Mouse (Mus musculus) small intestine, adult 2 months (tissue): ENCODE data around the gene Klhl32. TPM values are rescaled to one million over a fixed set of nuclear protein-coding genes. Genes with fewer than 3 reads are reported as not detected.

ENCODE experiments used
- H3K27ac ChIP-seq: fragments of 200-500 bp; 2 replicates; pipeline ENCODE4 v1.5.1; 2012; ENCODE audit warnings: low read depth, low read length, control low read depth, inconsistent platforms; ENCODE audit not compliant: insufficient read depth
- H3K27me3 ChIP-seq: fragments of 200-500 bp; 2 replicates; pipeline ENCODE4 v1.6.1; 2012; ENCODE audit warnings: mild to moderate bottlenecking, moderate library complexity, low read length, inconsistent platforms; ENCODE audit not compliant: control insufficient read depth, insufficient read depth
- H3K36me3 ChIP-seq: fragments of 200-500 bp; 2 replicates; pipeline ENCODE4 v1.6.1; 2012; ENCODE audit warnings: mild to moderate bottlenecking, low read length, control low read depth, inconsistent platforms; ENCODE audit not compliant: control insufficient read depth, insufficient read depth
- H3K4me1 ChIP-seq: fragments of 200-500 bp; 2 replicates; pipeline ENCODE4 v1.6.1; 2012; ENCODE audit warnings: low read length, inconsistent platforms, mixed read lengths; ENCODE audit not compliant: control insufficient read depth, insufficient read depth, insufficient read length
- H3K4me3 ChIP-seq: fragments of 200-500 bp; 2 replicates; pipeline ENCODE4 v1.5.1; 2012; ENCODE audit warnings: low read depth, mild to moderate bottlenecking, control low read depth, inconsistent platforms, low read length, moderate library complexity
- CTCF ChIP-seq: fragments of 200-500 bp; IDR thresholded peaks from 2 replicates; pipeline ENCODE4 v1.5.1; 2012; ENCODE audit warnings: low read depth, mild to moderate bottlenecking, control low read depth, inconsistent platforms, low read length, moderate library complexity, mixed read lengths; ENCODE audit not compliant: insufficient replicate concordance, insufficient read length; ENCODE audit errors: extremely low read depth
- POLR2A ChIP-seq: fragments of 200-500 bp; IDR thresholded peaks from 2 replicates; pipeline ENCODE4 v1.6.1; 2012; ENCODE audit warnings: low read depth, mild to moderate bottlenecking, control low read depth, inconsistent platforms, low read length, moderate library complexity
- WGBS: fragments of 180-500 bp; shearing (Covaris S2); methylation state at CpG from one replicate; pipeline ENCODE4 v1.1.7; 2018; 5-methylcytosine and 5-hydroxymethylcytosine counted together
- polyA plus RNA-seq: library from polyadenylated mRNA; depleted of rRNA; stranded (reverse); fragments of >200 nt; gene quantifications from 2 replicates; pipeline ENCODE4 v1.2.3, GENCODE M21; 2012

Gene Klhl32
- polyA plus RNA-seq, 1 experiment: 0.52 TPM

- Histone ChIP-seq H3K27ac (no peak overlapping the region), H3K4me3 (no peak overlapping the region), H3K36me3 (no peaks in the 10 kb centered on the region; the same call in none of the 2 replicates), H3K4me1 (no peaks in the 10 kb centered on the region), H3K27me3 (no peaks in the 10 kb centered on the region)
- no peak for TF ChIP-seq CTCF
- no peak for TF ChIP-seq POLR2A
- 89% methylated on average over 2 of the region's 2 CpGs for WGBS
These were observed 241.4 kb downstream of the Klhl32 start for GRCm38 (mm10) chr4:24609564-24609963.

- Histone ChIP-seq H3K27me3 (no peaks in the 10 kb centered on the region), H3K27ac (no peak overlapping the region), H3K4me3 (no peak overlapping the region), H3K36me3 (peaks cover under 1% of the 10 kb centered on the region), H3K4me1 (no peaks in the 10 kb centered on the region)
- TF ChIP-seq CTCF (no peak), POLR2A (no peak)
- 82% methylated on average over 3 of the region's 3 CpGs for WGBS
These were observed 241.8 kb downstream of the Klhl32 start for GRCm38 (mm10) chr4:24609085-24609484.

GRCm38 (mm10) chr4:24601711-24602110 is 249.2 kb downstream of the Klhl32 start:
- no peak for TF ChIP-seq POLR2A
- no peak for TF ChIP-seq CTCF
- 93% methylated on average over 6 of the region's 6 CpGs for WGBS

GRCm38 (mm10) chr4:24598637-24599036 is 252.3 kb downstream of the Klhl32 start:
- no peak for TF ChIP-seq CTCF
- no peak for TF ChIP-seq POLR2A
- H3K4me3 ChIP-seq: no peak overlapping the region
- no peaks in the 10 kb centered on the region for H3K4me1 ChIP-seq
- WGBS: 73% methylated on average over 1 of the region's 1 CpGs
- no peaks in the 10 kb centered on the region for H3K27me3 ChIP-seq
- H3K36me3 ChIP-seq: peaks cover 10% of the 10 kb centered on the region; the same call in 1 of the 2 replicates
- H3K27ac ChIP-seq: no peak overlapping the region

More at GRCm38 (mm10) chr4:24601711-24602110, 249.2 kb downstream of the Klhl32 start:
- Histone ChIP-seq H3K4me3 (no peak overlapping the region), H3K4me1 (no peaks in the 10 kb centered on the region), H3K36me3 (peaks cover 13% of the 10 kb centered on the region), H3K27me3 (no peaks in the 10 kb centered on the region), H3K27ac (no peak overlapping the region)

- Histone ChIP-seq H3K4me3 (no peak overlapping the region), H3K27ac (no peak overlapping the region), H3K27me3 (no peaks in the 10 kb centered on the region), H3K4me1 (no peaks in the 10 kb centered on the region), H3K36me3 (peaks cover 7% of the 10 kb centered on the region; the same call in 1 of the 2 replicates)
- TF ChIP-seq POLR2A (no peak), CTCF (no peak)
- 79% methylated on average over 6 of the region's 6 CpGs for WGBS
These were observed 253.8 kb downstream of the Klhl32 start for GRCm38 (mm10) chr4:24596942-24597611.

GRCm38 (mm10) chr4:24594824-24595223 is 256.1 kb downstream of the Klhl32 start:
- Histone ChIP-seq H3K36me3 (0 out of 2 replicates have a peak, but pooled peaks cover 4% of the 10 kb centered on the region), H3K27me3 (no peaks in the 10 kb centered on the region), H3K27ac (no peak overlapping the region), H3K4me3 (no peak overlapping the region), H3K4me1 (no peaks in the 10 kb centered on the region)
- no peak for TF ChIP-seq CTCF
- no peak for TF ChIP-seq POLR2A

GRCm38 (mm10) chr4:24583997-24584396 is 266.9 kb downstream of the Klhl32 start:
- H3K36me3 ChIP-seq: peaks cover 10% of the 10 kb centered on the region; the same call in 1 of the 2 replicates
- TF ChIP-seq CTCF (no peak), POLR2A (no peak)
- no peaks in the 10 kb centered on the region for H3K4me1 ChIP-seq
- no peaks in the 10 kb centered on the region for H3K27me3 ChIP-seq
- H3K4me3 ChIP-seq: no peak overlapping the region
- H3K27ac ChIP-seq: no peak overlapping the region
- whole genome bisulfite sequencing: 97% methylated on average over 3 of the region's 3 CpGs
